Mouse (Mus musculus) megakaryocyte, embryonic 14.5 days (primary cell): ENCODE measurements around the gene Vps9d1.

Experiments
- FLI1 ChIP-seq: IDR thresholded peaks from 2 replicates; pipeline ENCODE4 v1.6.1; 2012; ENCODE audit warnings: low read length, inconsistent platforms, mixed read lengths
- GATA1 ChIP-seq: IDR thresholded peaks from 3 replicates; pipeline ENCODE4 v1.6.1; 2012; ENCODE audit warnings: mixed read lengths, low read length, inconsistent platforms, borderline replicate concordance

DNA sequence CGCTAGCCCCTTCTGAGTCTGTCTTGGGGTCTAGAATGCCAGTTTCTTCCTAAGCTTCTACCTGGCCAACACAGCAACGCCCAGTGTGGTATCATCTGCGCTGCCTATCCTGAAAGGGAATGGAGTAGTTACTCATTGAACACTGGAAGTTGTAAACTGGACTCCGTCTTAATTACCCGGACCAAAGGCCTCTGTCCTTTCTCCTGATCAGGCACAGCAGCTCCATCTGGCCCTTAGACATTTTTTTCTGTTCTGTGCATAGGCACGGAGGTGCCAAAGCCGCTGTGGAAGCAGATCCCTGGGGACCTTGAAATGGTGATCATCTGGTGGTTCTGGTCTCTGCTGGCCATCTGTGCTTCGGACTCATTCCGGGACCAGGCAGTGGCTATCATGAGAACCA is 60.4 kb downstream of the Vps9d1 start:
- no peak for TF ChIP-seq GATA1
- TF ChIP-seq FLI1 = no peak
